In genomic region chr10:77626036-77626435, GRCm38 (mm10) we compare ENCODE assay signal across 19 mouse cellular contexts. TPM values are rescaled to one million over a fixed set of nuclear protein-coding genes. Genes with fewer than 3 reads are reported as not detected.
DNase-seq lines count a peak whose midpoint lies in the region; ATAC-seq and TF ChIP-seq lines count a peak whose summit lies in the region.
"Had no signal": no experiment of that assay in that cellular context is flagged by ENCODE, and none has a peak within 500 bp of the region (broad histone marks: within the 10 kb centered on the region; RNA-seq: fewer than 3 reads in every experiment).

No protein-coding gene starts in this region.

- H3K36me3 ChIP-seq in heart, embryonic 11.5 days (ENCODE audit: control insufficient read depth, insufficient read depth, low read length) = no peaks in the 10 kb centered on the region
- no peaks in the 10 kb centered on the region for H3K36me3 ChIP-seq in myocyte (ENCODE audit: control insufficient read depth, insufficient read depth)

- H3K4me1 ChIP-seq in heart, embryonic 11.5 days (ENCODE audit: control insufficient read depth, insufficient read depth, low read length) = peaks cover 21% of the 10 kb centered on the region

- H3K4me2 ChIP-seq in heart, embryonic 11.5 days = no peak overlapping the region
- peak overlapping the region; percentile 51 for H3K4me2 ChIP-seq in myocyte (ENCODE audit: low read depth)
- H3K4me2 ChIP-seq: forebrain, embryonic 12.5 days; lung, embryonic 14.5 days had no signal

- H3K4me3 ChIP-seq in heart, embryonic 11.5 days (ENCODE audit: low read depth, low read length) = no peak overlapping the region
- H3K4me3 ChIP-seq in myocyte = no peak overlapping the region
- H3K4me3 ChIP-seq: forebrain, embryonic 12.5 days; midbrain, embryonic 10.5 days had no signal

- WGBS in heart, embryonic 11.5 days (ENCODE audit: insufficient replicate concordance) = 83% methylated on average over 7 of the region's 7 CpGs

- ATAC-seq in heart, embryonic 11.5 days (replicated peaks; ENCODE audit: insufficient number of reproducible peaks, low FRiP score, low TSS enrichment) = no peak
- ATAC-seq: hindbrain, embryonic 16.5 days had no signal

- peak; percentile 29 for DNase-seq in adrenal gland, adult 2 months
- no peak for DNase-seq in adrenal gland, adult 18-20 months (ENCODE audit: low spot score in 2 of 2)
- DNase-seq in heart, postnatal 4 days = no peak
- peak; percentile 22 for DNase-seq in lung, postnatal 10 days
- DNase-seq in lung, postnatal 25 days (ENCODE audit: low spot score) = no peak
- DNase-seq in layer of hippocampus, postnatal 25 days (ENCODE audit: extremely low spot score in 1 of 2, low spot score in 1 of 2) = no peak
- DNase-seq: kidney, adult 18-20 months; kidney, postnatal 25 days; lung, embryonic 14.5 days; right cerebral cortex, adult 18-20 months; thymus, postnatal 25 days had no signal

- TF ChIP-seq POLR2A in myocyte (IDR thresholded peaks at IDR 0.05; ENCODE audit: insufficient read length, low read depth) = no peak

- no peaks in the 10 kb centered on the region for H3K27me3 ChIP-seq in heart, embryonic 11.5 days (ENCODE audit: control insufficient read depth, insufficient read depth, low read length)
- H3K27me3 ChIP-seq in myocyte (ENCODE audit: control insufficient read depth, insufficient read depth, insufficient read length) = no peaks in the 10 kb centered on the region
- H3K27me3 ChIP-seq: forebrain, embryonic 12.5 days had no signal

- no peak overlapping the region for H3ac ChIP-seq in myocyte (ENCODE audit: control insufficient read depth, insufficient read length)

- no peaks in the 10 kb centered on the region for H3K9me3 ChIP-seq in heart, embryonic 11.5 days (replicated peaks; ENCODE audit: control insufficient read depth, low read length)
- H3K9me3 ChIP-seq: forebrain, embryonic 12.5 days; midbrain, embryonic 10.5 days had no signal

- 0 out of 2 replicates have a peak overlapping the region, but pooled peaks have one; percentile 3 for H3K9ac ChIP-seq in heart, embryonic 11.5 days (ENCODE audit: low read depth, low read length)
- H3K9ac ChIP-seq: forebrain, embryonic 12.5 days; lung, embryonic 14.5 days had no signal

- H3K79me2 ChIP-seq in myocyte (ENCODE audit: control insufficient read depth, insufficient read depth) = peaks cover 76% of the 10 kb centered on the region

- no peak overlapping the region for H3K27ac ChIP-seq in heart, embryonic 11.5 days (ENCODE audit: low read depth, low read length)
- H3K27ac ChIP-seq: forebrain, embryonic 12.5 days; midbrain, embryonic 10.5 days had no signal

TF ChIP-seq in myocyte, 11 proteins besides CTCF, POLR2A, EP300 and RAD21:
- TF ChIP-seq MYOD1 (IDR thresholded peaks at IDR 0.05; ENCODE audit: control insufficient read depth in 1 of 3, insufficient read length in 2 of 3, low read depth in 2 of 3) (peak in 2 of 3 experiments; percentile 17 to 23), TCF3 (IDR thresholded peaks at IDR 0.05; ENCODE audit: insufficient read length, low read depth) (no peak), SRF (IDR thresholded peaks at IDR 0.05; ENCODE audit: control insufficient read depth, insufficient read length, low read depth) (no peak), POLR2AphosphoS2 (IDR thresholded peaks at IDR 0.05; ENCODE audit: insufficient read length, low read depth) (peak; percentile 25), TCF12 (IDR thresholded peaks at IDR 0.05; ENCODE audit: insufficient read depth, poor library complexity, severe bottlenecking) (no peak), MYOG (IDR thresholded peaks at IDR 0.05; ENCODE audit: control insufficient read depth in 1 of 3, insufficient read depth in 1 of 3, insufficient read length in 2 of 3, low read depth in 2 of 3) (no peak), USF1 (IDR thresholded peaks at IDR 0.05; ENCODE audit: low read depth) (no peak), REST (IDR thresholded peaks at IDR 0.05; ENCODE audit: insufficient read depth, insufficient read length) (no peak), E2F4 (IDR thresholded peaks at IDR 0.05; ENCODE audit: insufficient read depth) (no peak), CEBPB (IDR thresholded peaks at IDR 0.05; ENCODE audit: insufficient read depth, poor library complexity, severe bottlenecking) (peak; percentile 33; the same call in 1 of the 2 replicates)

RNA-seq across cellular contexts. Expression of gene Ube2g2, which starts 4.0 kb away (rescaled TPM):
- 10 to 100 TPM; 50.0 to 55.0 TPM for total RNA-seq in adrenal gland, adult 2 months (2021)
- polyA plus RNA-seq in adrenal gland, adult 2 months (2012; rRNA removed) = 27.9 and 37.4 TPM in 2 replicates
- total RNA-seq in adrenal gland, adult 18-20 months (2021) = 10 to 100 TPM; 67.2 to 74.1 TPM
- 38.0 and 42.9 TPM in 2 replicates for polyA plus RNA-seq in heart, embryonic 11.5 days (2014; fragmentation: Nextera tagmentation; extraction: Ambion mirVana)
- total RNA-seq in heart, postnatal 4 days (2021) = 10 to 100 TPM; 56.1 to 63.8 TPM
- polyA plus RNA-seq in myocyte (2012; fragmentation: generic; extraction: Trizol) = 181 TPM
- total RNA-seq in layer of hippocampus, postnatal 25 days (2021) = 10 to 100 TPM; 69.8 to 88.4 TPM

RNA-seq across cellular contexts. Expression of gene Gm49325, which starts 20.0 kb away (rescaled TPM):
- 10 to 100 TPM; 27.5 to 28.5 TPM for total RNA-seq in adrenal gland, adult 2 months (2021)
- polyA plus RNA-seq in adrenal gland, adult 2 months (2012; rRNA removed) = not detected in 2 replicates
- total RNA-seq in adrenal gland, adult 18-20 months (2021) = 10 to 100 TPM; 13.1 to 17.1 TPM
- polyA plus RNA-seq in heart, embryonic 11.5 days (2014; fragmentation: Nextera tagmentation; extraction: Ambion mirVana) = not detected in 2 replicates
- 10 to 100 TPM; 15.9 to 20.8 TPM for total RNA-seq in heart, postnatal 4 days (2021)
- polyA plus RNA-seq in myocyte (2012; fragmentation: generic; extraction: Trizol) = 8.8 TPM
- total RNA-seq in layer of hippocampus, postnatal 25 days (2021) = 10 to 100 TPM; 29.0 to 29.8 TPM
- polyA plus RNA-seq: brain, embryonic 14.5 days; cortical plate, adult 2 months; hindbrain, embryonic 16.5 days; stomach, embryonic 14.5 days had no signal

RNA-seq across cellular contexts. Expression of gene Sumo3, which starts 20.1 kb away (rescaled TPM):
- total RNA-seq in adrenal gland, adult 2 months (2021) = 100 to 1,000 TPM in 1 of 2 experiments, 10 to 100 TPM in 1; 97.7 to 104 TPM
- polyA plus RNA-seq in adrenal gland, adult 2 months (2012; rRNA removed) = 83.8 and 91.1 TPM in 2 replicates
- total RNA-seq in adrenal gland, adult 18-20 months (2021) = 10 to 100 TPM; 91.8 to 98.8 TPM
- polyA plus RNA-seq in heart, embryonic 11.5 days (2014; fragmentation: Nextera tagmentation; extraction: Ambion mirVana) = 165 and 212 TPM in 2 replicates
- 10 to 100 TPM; 90.9 to 97.9 TPM for total RNA-seq in heart, postnatal 4 days (2021)
- 127 TPM for polyA plus RNA-seq in myocyte (2012; fragmentation: generic; extraction: Trizol)
- 100 to 1,000 TPM; 116 to 128 TPM for total RNA-seq in layer of hippocampus, postnatal 25 days (2021)

RNA-seq across cellular contexts. Expression of gene Pttg1ip, which starts 44.5 kb away (rescaled TPM):
- total RNA-seq in adrenal gland, adult 2 months (2021) = 100 to 1,000 TPM; 174 to 202 TPM
- polyA plus RNA-seq in adrenal gland, adult 2 months (2012; rRNA removed) = 127 and 165 TPM in 2 replicates
- 100 to 1,000 TPM; 175 to 203 TPM for total RNA-seq in adrenal gland, adult 18-20 months (2021)
- 108 and 113 TPM in 2 replicates for polyA plus RNA-seq in heart, embryonic 11.5 days (2014; fragmentation: Nextera tagmentation; extraction: Ambion mirVana)
- 100 to 1,000 TPM; 113 to 119 TPM for total RNA-seq in heart, postnatal 4 days (2021)
- polyA plus RNA-seq in myocyte (2012; fragmentation: generic; extraction: Trizol) = 237 TPM
- total RNA-seq in layer of hippocampus, postnatal 25 days (2021) = 10 to 100 TPM; 68.2 to 69.4 TPM

Comparison
In these comparisons a context has a peak if more than half of its experiments do, and no peak if none do; other contexts are left out.
1. DNase-seq: peak in adrenal gland, adult 2 months (single experiment) and lung, postnatal 10 days (single experiment); none in adrenal gland, adult 18-20 months (0 of 2), heart, postnatal 4 days (single experiment), lung, postnatal 25 days (single experiment) and layer of hippocampus, postnatal 25 days (0 of 2).